Comparison of ENCODE assay signal across 32 mouse cellular contexts in the genomic region with DNA sequence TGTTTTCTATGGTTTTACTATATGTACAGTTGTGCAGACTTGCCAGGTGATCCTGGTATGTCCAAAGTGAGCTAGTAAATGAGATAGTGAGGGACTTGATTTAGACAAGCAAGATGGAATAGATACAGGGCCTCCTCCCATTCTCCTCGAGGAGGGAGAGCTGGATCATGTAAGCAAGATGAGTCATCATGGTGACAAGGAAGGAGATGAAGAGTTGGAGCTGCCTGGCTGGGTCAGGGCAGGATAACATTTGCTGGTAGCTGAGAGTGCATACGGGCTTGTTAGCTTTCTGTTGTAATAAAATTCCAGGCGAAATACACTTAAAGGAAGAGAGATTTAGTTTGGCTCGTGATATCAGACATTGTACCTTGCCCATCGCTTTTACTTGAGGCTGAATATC. TPM values are rescaled to one million over a fixed set of nuclear protein-coding genes. Genes with fewer than 3 reads are reported as not detected.
DNase-seq lines count a peak whose midpoint lies in the region; ATAC-seq and TF ChIP-seq lines count a peak whose summit lies in the region.
"Had no signal": no experiment of that assay in that cellular context is flagged by ENCODE, and none has a peak within 500 bp of the region (broad histone marks: within the 10 kb centered on the region; RNA-seq: fewer than 3 reads in every experiment).

No protein-coding gene starts in this region.

- no peak for ATAC-seq in limb, embryonic 15.5 days (ENCODE audit: insufficient number of reproducible peaks, low FRiP score, low TSS enrichment, low read depth)
- ATAC-seq in stomach, postnatal 0 days (ENCODE audit: low FRiP score, low TSS enrichment): no peak
- ATAC-seq: forebrain, embryonic 15.5 days; intestine, postnatal 0 days; Patski had no signal

- TF ChIP-seq CTCF in stomach, postnatal 0 days (IDR thresholded peaks at IDR 0.05; ENCODE audit: low read depth): no peak

- no peak for TF ChIP-seq EP300 in stomach, postnatal 0 days (optimal IDR thresholded peaks at IDR 0.05)

- no peaks in the 10 kb centered on the region for H3K36me3 ChIP-seq in limb, embryonic 15.5 days
- no peaks in the 10 kb centered on the region for H3K36me3 ChIP-seq in limb, embryonic 10.5 days
- no peaks in the 10 kb centered on the region for H3K36me3 ChIP-seq in stomach, postnatal 0 days (ENCODE audit: control insufficient read depth, insufficient read depth, low read length)
- H3K36me3 ChIP-seq: embryonic facial prominence, embryonic 12.5 days; forebrain, embryonic 12.5 days; forebrain, embryonic 15.5 days; hindbrain, embryonic 12.5 days; hindbrain, embryonic 15.5 days had no signal

- H3K4me3 ChIP-seq in limb, embryonic 15.5 days: no peak overlapping the region; the same call in 1 of the 2 replicates
- H3K4me3 ChIP-seq in limb, embryonic 10.5 days: no peak overlapping the region
- H3K4me3 ChIP-seq in stomach, postnatal 0 days (ENCODE audit: low read depth, low read length): no peak overlapping the region
- H3K4me3 ChIP-seq: embryonic facial prominence, embryonic 12.5 days; erythroblast, embryonic 14.5 days; forebrain, embryonic 12.5 days; forebrain, embryonic 15.5 days; gastrocnemius, adult 2 months; hindbrain, embryonic 12.5 days; hindbrain, embryonic 15.5 days had no signal

- peak overlapping the region; percentile 43; the same call in 1 of the 2 replicates for H3K27ac ChIP-seq in limb, embryonic 15.5 days
- no peak overlapping the region for H3K27ac ChIP-seq in limb, embryonic 10.5 days
- peak overlapping the region; percentile 78 for H3K27ac ChIP-seq in stomach, postnatal 0 days (replicated peaks)
- H3K27ac ChIP-seq: embryonic facial prominence, embryonic 12.5 days; forebrain, embryonic 12.5 days; forebrain, embryonic 15.5 days; gastrocnemius, adult 2 months; hindbrain, embryonic 12.5 days; hindbrain, embryonic 15.5 days had no signal

- peaks cover 22% of the 10 kb centered on the region for H3K27me3 ChIP-seq in limb, embryonic 15.5 days
- H3K27me3 ChIP-seq in limb, embryonic 10.5 days (ENCODE audit: low read depth, poor library complexity, severe bottlenecking): peaks cover 12% of the 10 kb centered on the region; the same call in 1 of the 2 replicates
- H3K27me3 ChIP-seq in stomach, postnatal 0 days (ENCODE audit: control insufficient read depth, insufficient read depth, low read length): no peaks in the 10 kb centered on the region
- H3K27me3 ChIP-seq: embryonic facial prominence, embryonic 12.5 days had no signal

- 0 out of 2 replicates have a peak overlapping the region, but pooled peaks have one; percentile 7 for H3K4me2 ChIP-seq in limb, embryonic 15.5 days
- peak overlapping the region; percentile 17; the same call in 1 of the 2 replicates for H3K4me2 ChIP-seq in stomach, postnatal 0 days (replicated peaks; ENCODE audit: low read depth)
- H3K4me2 ChIP-seq: embryonic facial prominence, embryonic 12.5 days; forebrain, embryonic 12.5 days; forebrain, embryonic 15.5 days; heart, embryonic 11.5 days; hindbrain, embryonic 12.5 days; hindbrain, embryonic 15.5 days had no signal

- DNase-seq in adrenal gland, adult 2 months: peak; percentile 31
- no peak for DNase-seq in adrenal gland, adult 8-10 months
- no peak for DNase-seq in limb, embryonic 10.5 days (ENCODE audit: low spot score)
- DNase-seq in stomach, postnatal 0 days (ENCODE audit: low spot score): no peak
- DNase-seq in urinary bladder, postnatal 4 days (ENCODE audit: low spot score in 2 of 2): no peak
- DNase-seq: adrenal gland, postnatal 10 days; B cell, adult 2 months; cerebellum, adult 11-12 months; cerebellum, adult 8-10 months; cerebellum, postnatal 10 days; cerebellum, postnatal 36 days; gastrocnemius, adult 2 months; gastrocnemius, postnatal 14 days had no signal

- H3K4me1 ChIP-seq in limb, embryonic 15.5 days: no peaks in the 10 kb centered on the region
- peaks cover 4% of the 10 kb centered on the region; the same call in 1 of the 2 replicates for H3K4me1 ChIP-seq in limb, embryonic 10.5 days
- H3K4me1 ChIP-seq in stomach, postnatal 0 days (replicated peaks; ENCODE audit: control insufficient read depth, insufficient read depth): no peaks in the 10 kb centered on the region
- H3K4me1 ChIP-seq: embryonic facial prominence, embryonic 12.5 days; forebrain, embryonic 12.5 days; forebrain, embryonic 15.5 days; hindbrain, embryonic 12.5 days; hindbrain, embryonic 15.5 days had no signal

- no peak overlapping the region for H3K9ac ChIP-seq in limb, embryonic 15.5 days
- no peak overlapping the region for H3K9ac ChIP-seq in stomach, postnatal 0 days (ENCODE audit: low read length)
- H3K9ac ChIP-seq: embryonic facial prominence, embryonic 12.5 days; forebrain, embryonic 12.5 days; forebrain, embryonic 15.5 days; hindbrain, embryonic 12.5 days; hindbrain, embryonic 15.5 days had no signal

- H3K9me3 ChIP-seq in limb, embryonic 15.5 days: no peaks in the 10 kb centered on the region
- H3K9me3 ChIP-seq in limb, embryonic 10.5 days (replicated peaks): no peaks in the 10 kb centered on the region
- H3K9me3 ChIP-seq in stomach, postnatal 0 days (ENCODE audit: control insufficient read depth, low read length): no peaks in the 10 kb centered on the region
- H3K9me3 ChIP-seq: embryonic facial prominence, embryonic 12.5 days; forebrain, embryonic 12.5 days; forebrain, embryonic 15.5 days; G1E; hindbrain, embryonic 12.5 days; hindbrain, embryonic 15.5 days had no signal

- 55% methylated on average over 5 of the region's 5 CpGs for WGBS in limb, embryonic 15.5 days
- 65% methylated on average over 5 of the region's 5 CpGs for WGBS in limb, embryonic 10.5 days
- 36% methylated on average over 5 of the region's 5 CpGs for WGBS in stomach, postnatal 0 days

RNA-seq across cellular contexts. Expression of gene Hagh, which starts 0.4 kb away (rescaled TPM):
- total RNA-seq in adrenal gland, adult 2 months (2021): 100 to 1,000 TPM; 102 to 123 TPM
- polyA plus RNA-seq in adrenal gland, adult 2 months (2012; rRNA removed): 115 and 137 TPM in 2 replicates
- 10 to 100 TPM; 81.9 to 99.1 (median 92.7) TPM for total RNA-seq in adrenal gland, adult 8-10 months (2022)
- polyA plus RNA-seq in limb, embryonic 15.5 days (2015; fragmentation: Nextera tagmentation; extraction: Ambion mirVana): 37.7 and 43.3 TPM in 2 replicates
- 26.0 and 28.0 TPM in 2 replicates for polyA plus RNA-seq in limb, embryonic 10.5 days (2016; fragmentation: Nextera tagmentation; extraction: Ambion mirVana)
- polyA plus RNA-seq in stomach, postnatal 0 days (2015; fragmentation: Nextera tagmentation; extraction: Ambion mirVana): 51.3 and 52.7 TPM in 2 replicates

RNA-seq across cellular contexts. Expression of gene Fahd1, which starts 9.8 kb away (rescaled TPM):
- 10 to 100 TPM; 25.4 to 43.4 TPM for total RNA-seq in adrenal gland, adult 2 months (2021)
- 11.7 and 16.6 TPM in 2 replicates for polyA plus RNA-seq in adrenal gland, adult 2 months (2012; rRNA removed)
- 10 to 100 TPM; 26.4 to 36.0 (median 32.1) TPM for total RNA-seq in adrenal gland, adult 8-10 months (2022)
- polyA plus RNA-seq in limb, embryonic 15.5 days (2015; fragmentation: Nextera tagmentation; extraction: Ambion mirVana): 19.0 and 19.6 TPM in 2 replicates
- 14.5 and 17.6 TPM in 2 replicates for polyA plus RNA-seq in limb, embryonic 10.5 days (2016; fragmentation: Nextera tagmentation; extraction: Ambion mirVana)
- polyA plus RNA-seq in stomach, postnatal 0 days (2015; fragmentation: Nextera tagmentation; extraction: Ambion mirVana): 24.1 and 25.1 TPM in 2 replicates

RNA-seq across cellular contexts. Expression of gene Igfals, which starts 25.5 kb away (rescaled TPM):
- 1 to 10 TPM; 5.5 to 6.7 TPM for total RNA-seq in adrenal gland, adult 2 months (2021)
- polyA plus RNA-seq in adrenal gland, adult 2 months (2012; rRNA removed): 11.2 and 18.5 TPM in 2 replicates
- total RNA-seq in adrenal gland, adult 8-10 months (2022): 1 to 10 TPM; 2.0 to 5.8 (median 2.7) TPM
- polyA plus RNA-seq in limb, embryonic 15.5 days (2015; fragmentation: Nextera tagmentation; extraction: Ambion mirVana): 0.29 and 0.58 TPM in 2 replicates
- 0.55 and 0.84 TPM in 2 replicates for polyA plus RNA-seq in limb, embryonic 10.5 days (2016; fragmentation: Nextera tagmentation; extraction: Ambion mirVana)
- 5.6 and 5.9 TPM in 2 replicates for polyA plus RNA-seq in stomach, postnatal 0 days (2015; fragmentation: Nextera tagmentation; extraction: Ambion mirVana)
- total RNA-seq: hematopoietic stem cell, adult 5-6 weeks had no signal
- polyA plus RNA-seq: brain, embryonic 14.5 days; cortical plate, adult 2 months; erythroblast, embryonic 14.5 days; heart, embryonic 11.5 days; heart, embryonic 14.5 days had no signal

RNA-seq across cellular contexts. Expression of gene Meiob, which starts 36.3 kb away (rescaled TPM):
- 1 to 10 TPM in 1 of 2 experiments, under 1 TPM in 1; 0.86 to 1.5 TPM for total RNA-seq in adrenal gland, adult 2 months (2021)
- polyA plus RNA-seq in adrenal gland, adult 2 months (2012; rRNA removed): not detected in 2 replicates
- total RNA-seq in adrenal gland, adult 8-10 months (2022): 1 to 10 TPM in 2 of 4 experiments, under 1 TPM in 2; 0.52 to 2.7 (median 1.1) TPM
- polyA plus RNA-seq in limb, embryonic 15.5 days (2015; fragmentation: Nextera tagmentation; extraction: Ambion mirVana): not detected in 2 replicates
- not detected in 2 replicates for polyA plus RNA-seq in limb, embryonic 10.5 days (2016; fragmentation: Nextera tagmentation; extraction: Ambion mirVana)
- 0.05 TPM in 1 of 2 replicates, not detected in the other for polyA plus RNA-seq in stomach, postnatal 0 days (2015; fragmentation: Nextera tagmentation; extraction: Ambion mirVana)
- total RNA-seq: gastrocnemius, adult 2 months; gastrocnemius, postnatal 14 days; gastrocnemius, postnatal 4 days; heart, postnatal 25 days; hematopoietic stem cell, adult 5-6 weeks had no signal
- polyA plus RNA-seq: brain, embryonic 14.5 days; cortical plate, adult 2 months; embryonic facial prominence, embryonic 12.5 days; erythroblast, embryonic 14.5 days; forebrain, embryonic 12.5 days; forebrain, embryonic 15.5 days; heart, embryonic 11.5 days; heart, embryonic 14.5 days; heart, postnatal 0 days; hindbrain, embryonic 12.5 days; hindbrain, embryonic 15.5 days; intestine, embryonic 14.5 days had no signal

RNA-seq across cellular contexts. Expression of gene Nubp2, which starts 45.8 kb away (rescaled TPM):
- 10 to 100 TPM; 53.1 to 56.6 TPM for total RNA-seq in adrenal gland, adult 2 months (2021)
- 38.5 and 55.9 TPM in 2 replicates for polyA plus RNA-seq in adrenal gland, adult 2 months (2012; rRNA removed)
- 10 to 100 TPM; 58.9 to 66.0 (median 61.5) TPM for total RNA-seq in adrenal gland, adult 8-10 months (2022)
- polyA plus RNA-seq in limb, embryonic 15.5 days (2015; fragmentation: Nextera tagmentation; extraction: Ambion mirVana): 47.7 and 49.6 TPM in 2 replicates
- 72.7 and 79.7 TPM in 2 replicates for polyA plus RNA-seq in limb, embryonic 10.5 days (2016; fragmentation: Nextera tagmentation; extraction: Ambion mirVana)
- 39.4 and 40.5 TPM in 2 replicates for polyA plus RNA-seq in stomach, postnatal 0 days (2015; fragmentation: Nextera tagmentation; extraction: Ambion mirVana)
